Mouse (Mus musculus): ENCODE results near the gene Abcb6.

Gene Abcb6

DNA sequence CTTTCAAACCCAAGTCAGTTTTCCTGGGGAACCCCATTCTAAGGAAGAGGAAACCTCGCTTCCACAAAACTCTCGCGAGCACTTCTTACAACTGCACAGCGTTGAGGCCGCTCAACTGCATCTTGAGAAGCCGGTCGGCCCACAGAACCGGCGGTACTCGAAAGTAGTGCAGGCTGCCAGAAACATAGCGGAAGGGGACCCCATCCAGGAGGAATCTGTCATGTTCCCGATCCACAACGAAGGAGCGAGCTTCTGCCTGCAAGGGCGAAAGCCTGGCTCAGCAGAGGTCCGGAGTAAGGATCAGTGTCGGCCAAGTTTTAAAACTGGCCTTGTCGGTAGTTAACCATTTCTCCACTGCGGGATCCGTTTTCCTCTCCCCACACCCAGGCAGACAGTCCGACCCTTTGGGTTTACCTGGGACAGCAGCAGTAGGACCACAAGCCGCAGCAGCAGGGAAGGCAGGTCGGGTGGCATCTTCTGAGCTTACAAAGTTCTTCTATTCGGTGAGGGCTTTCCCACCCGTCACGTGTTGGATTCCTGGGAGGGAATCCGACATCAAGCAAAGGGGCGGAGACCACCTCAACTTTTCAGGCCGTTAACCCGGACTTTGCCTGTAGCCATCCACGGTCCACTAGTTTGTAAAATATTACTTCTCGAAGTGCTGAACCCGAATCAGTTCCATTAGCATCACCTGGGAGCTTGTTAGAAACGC is 28.9 kb upstream of the Abcb6 start:
- no peak for DNase-seq (ENCODE audit: low read depth in 2 of 2, low spot score in 2 of 2)

DNA sequence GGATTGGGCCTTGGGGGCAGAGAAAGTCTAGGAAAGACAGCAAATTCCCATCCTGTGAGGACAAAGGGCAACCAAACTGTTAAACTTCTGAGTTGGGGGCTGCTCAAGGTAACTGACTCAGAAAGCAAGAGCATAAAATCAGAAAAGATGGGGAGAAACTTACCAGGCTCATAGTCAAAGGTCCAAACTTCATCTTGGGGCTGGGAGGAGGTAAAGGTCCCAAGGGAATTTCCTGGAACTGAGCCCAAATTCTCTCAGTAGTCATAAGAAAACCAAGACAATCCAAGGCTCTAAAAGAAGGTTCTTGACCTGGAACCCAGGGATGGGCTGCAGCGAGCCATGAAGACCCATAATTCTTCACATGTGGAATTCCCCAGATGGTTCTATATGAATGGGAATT is 21.0 kb upstream of the Abcb6 start:
- DNase-seq (ENCODE audit: low read depth in 2 of 2, low spot score in 2 of 2): no peak

DNA sequence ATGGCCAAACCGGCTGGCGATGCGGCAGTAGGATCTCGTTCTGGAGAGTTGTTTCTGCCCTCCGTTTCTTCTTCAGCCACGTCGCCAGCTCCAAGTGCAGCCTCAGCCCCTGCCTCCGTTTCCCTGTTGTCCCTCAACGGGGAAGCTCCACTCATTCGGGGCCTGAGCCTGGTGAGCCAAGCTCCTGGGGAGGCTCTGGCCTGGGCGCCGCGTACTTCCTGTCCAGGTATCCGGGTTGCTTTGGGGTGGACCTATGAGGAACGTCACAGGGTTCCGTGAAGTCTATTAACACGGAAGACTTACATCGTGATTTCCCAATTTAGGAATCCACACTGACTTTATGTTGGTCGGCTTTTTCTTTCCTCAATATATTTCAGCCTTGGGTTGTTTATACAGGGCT is 12.3 kb upstream of the Abcb6 start:
- no peak for DNase-seq (ENCODE audit: low read depth in 2 of 2, low spot score in 2 of 2)

DNA sequence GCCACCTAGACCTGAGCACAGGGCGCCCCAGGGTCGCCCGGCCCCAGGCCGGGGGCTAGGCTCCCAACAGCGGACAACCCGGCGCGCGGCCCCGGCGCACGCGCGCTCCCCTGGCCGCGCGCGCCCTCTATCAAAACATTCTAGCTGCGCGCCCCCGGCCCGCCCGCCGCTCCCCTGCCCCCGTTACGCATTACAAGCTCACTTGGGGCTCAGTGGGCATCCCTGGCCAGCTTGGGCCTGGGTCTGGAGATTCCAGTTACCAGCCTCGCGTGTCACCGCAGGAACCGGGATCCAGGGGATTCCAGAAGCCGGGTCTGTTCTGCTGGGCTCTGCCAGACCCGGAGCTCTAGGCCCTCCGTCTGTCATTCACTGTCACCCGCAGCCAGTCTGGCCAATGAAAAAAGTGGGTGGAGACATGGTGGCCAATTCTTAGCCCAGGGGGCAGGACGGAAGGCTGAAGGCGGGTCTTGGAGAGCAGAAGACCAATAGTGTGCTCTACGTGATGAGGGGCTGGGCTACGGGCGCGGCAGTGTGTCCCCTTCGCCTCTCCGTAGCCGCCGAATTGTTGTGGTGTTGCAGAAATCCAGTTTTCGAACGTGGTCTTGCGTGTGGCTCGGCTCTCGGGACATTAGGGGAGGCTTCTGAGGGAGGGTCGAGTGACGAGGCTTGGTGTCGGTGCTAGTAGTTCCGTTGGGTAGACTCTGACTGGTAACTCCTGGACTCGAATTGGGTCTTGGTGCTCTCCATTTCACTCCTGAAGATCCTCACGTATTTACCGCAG is 11.6 kb upstream of the Abcb6 start, which contains the start of the genes Ankzf1 and Atg9a:
Gene Ankzf1, plus strand, starts transcription at position 530 of the 781 bp plus-strand sequence.
Gene Atg9a, minus strand, starts transcription at position 575 of the 781 bp plus-strand sequence.
- DNase-seq (ENCODE audit: low read depth in 2 of 2, low spot score in 2 of 2): peak; percentile 92 to 93

DNA sequence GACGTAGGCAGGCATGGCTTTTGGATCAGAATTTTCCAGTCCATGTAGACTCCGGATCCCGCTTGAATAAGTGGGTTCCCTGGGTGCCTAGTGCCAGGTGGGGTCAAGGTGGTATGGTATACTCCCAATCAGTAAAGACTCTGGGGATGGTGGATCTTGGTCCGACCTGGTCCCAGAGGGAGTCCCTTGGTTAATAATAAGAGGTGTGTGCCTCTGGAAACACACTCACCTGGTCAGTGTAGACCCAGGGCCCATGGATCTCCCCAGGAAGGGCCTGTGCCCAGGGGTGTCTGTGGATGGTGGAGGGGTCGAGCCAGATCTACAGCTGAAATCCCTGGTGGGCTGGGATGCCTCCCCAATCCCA is 11.0 kb upstream of the Abcb6 start:
- DNase-seq (ENCODE audit: low read depth in 2 of 2, low spot score in 2 of 2): no peak

DNA sequence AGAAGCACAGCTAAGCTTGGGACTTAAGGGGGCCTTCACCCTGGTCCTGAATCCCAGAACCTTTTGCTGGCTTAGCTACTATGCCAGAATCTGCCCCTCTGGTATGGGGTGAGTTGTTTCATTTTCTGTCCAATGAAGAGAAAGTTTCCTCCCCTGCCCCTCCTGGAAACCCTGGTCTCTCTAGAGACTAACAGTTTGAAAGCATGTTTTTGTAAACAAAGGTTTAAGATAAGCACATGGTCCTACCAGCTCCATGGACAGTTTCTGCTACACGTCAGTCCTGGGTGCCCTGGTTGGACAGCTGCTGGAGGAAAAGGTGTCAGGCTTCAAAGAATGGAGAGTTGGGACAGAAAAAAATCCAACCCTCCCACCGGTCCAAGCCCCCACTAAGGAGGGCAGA is 10.4 kb upstream of the Abcb6 start:
- no peak for DNase-seq (ENCODE audit: low read depth in 2 of 2, low spot score in 2 of 2)

DNA sequence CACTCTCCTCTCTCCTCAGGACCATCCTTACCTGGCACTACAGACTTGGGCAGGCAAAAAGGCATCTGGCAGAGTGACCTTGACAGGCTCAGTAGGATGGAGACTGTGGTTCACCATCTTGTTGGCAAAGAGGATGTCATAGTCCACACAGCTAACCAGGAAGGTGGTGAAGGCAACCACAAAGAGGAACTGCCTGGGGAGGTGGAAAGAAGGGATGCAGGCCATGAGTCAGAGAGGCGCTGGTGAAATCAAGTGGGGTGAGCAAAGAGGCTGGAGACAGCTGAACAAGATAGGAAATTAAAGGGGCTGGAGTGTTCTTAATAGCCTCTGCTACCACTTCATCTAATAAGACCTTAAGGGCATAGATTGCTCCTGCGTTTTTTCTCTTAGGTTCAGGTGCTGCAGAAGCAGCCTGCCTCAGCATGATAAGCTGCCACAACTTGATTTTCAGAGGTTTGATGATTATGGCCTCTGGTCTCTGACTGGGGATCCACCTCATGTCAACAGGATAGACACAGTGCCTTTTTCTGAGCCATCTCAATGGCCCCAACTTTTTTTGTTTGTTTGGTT is 7.8 kb upstream of the Abcb6 start:
- no peak for DNase-seq (ENCODE audit: low read depth in 2 of 2, low spot score in 2 of 2)

DNA sequence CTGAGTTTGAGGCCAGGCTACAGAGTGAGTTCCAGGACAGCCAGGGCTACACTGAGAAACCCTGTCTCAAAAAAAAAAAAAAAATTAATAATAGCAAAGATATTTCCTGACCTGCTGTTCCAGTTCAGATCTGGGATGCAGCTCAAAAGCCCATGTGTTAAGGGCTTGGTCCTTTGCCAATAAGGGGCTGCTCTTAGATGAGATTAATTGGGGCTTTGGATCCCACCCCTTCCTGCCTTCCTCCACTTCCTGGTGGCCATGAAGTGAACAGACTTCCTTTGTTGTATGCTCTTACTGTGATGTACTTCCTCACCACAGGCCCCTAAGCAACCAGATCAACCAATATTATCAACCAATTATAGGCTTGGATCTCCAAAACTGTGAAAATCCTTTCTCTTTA is 6.9 kb upstream of the Abcb6 start:
- no peak for DNase-seq (ENCODE audit: low read depth in 2 of 2, low spot score in 2 of 2)

DNA sequence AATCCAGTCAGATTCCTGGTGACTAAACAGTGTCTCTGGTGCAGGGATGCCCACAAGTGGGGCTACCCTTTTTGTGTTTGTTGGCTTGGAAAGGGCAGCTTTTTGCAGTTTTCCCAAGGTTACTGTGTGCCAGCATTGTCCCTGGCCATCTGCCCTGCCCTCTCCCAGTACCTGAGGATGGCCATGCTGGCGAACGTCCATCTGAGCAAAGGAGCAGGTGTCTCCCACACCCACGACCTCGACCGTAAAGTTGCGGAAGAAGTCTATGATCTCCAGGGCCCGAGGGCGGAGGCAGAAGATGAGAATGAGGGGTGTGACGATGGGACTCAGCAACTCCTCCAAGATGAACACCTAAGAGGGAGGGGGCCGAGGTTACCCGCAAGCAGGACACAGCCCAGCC is 5.3 kb upstream of the Abcb6 start:
- no peak for DNase-seq (ENCODE audit: low read depth in 2 of 2, low spot score in 2 of 2)

DNA sequence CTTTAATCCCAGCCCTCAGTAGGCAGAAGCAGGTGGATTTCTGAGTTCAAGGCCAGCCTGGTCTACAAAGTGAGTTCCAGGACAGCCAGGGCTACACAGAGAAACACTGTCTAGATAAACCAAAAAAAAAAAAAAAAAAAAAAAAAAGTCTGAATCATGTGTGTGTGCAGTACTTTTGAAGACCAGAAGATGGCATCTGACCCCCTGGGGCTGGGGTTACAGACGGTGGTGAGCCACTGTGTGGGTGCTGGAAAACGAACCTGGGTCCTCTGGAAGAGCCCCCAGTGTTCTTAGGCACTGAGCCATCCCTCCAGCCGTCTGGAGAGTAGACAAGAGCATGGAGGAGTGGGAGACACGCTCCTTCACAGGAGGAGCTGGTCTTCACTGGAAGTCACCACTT is 2.0 kb upstream of the Abcb6 start:
- no peak for DNase-seq (ENCODE audit: low read depth in 2 of 2, low spot score in 2 of 2)

DNA sequence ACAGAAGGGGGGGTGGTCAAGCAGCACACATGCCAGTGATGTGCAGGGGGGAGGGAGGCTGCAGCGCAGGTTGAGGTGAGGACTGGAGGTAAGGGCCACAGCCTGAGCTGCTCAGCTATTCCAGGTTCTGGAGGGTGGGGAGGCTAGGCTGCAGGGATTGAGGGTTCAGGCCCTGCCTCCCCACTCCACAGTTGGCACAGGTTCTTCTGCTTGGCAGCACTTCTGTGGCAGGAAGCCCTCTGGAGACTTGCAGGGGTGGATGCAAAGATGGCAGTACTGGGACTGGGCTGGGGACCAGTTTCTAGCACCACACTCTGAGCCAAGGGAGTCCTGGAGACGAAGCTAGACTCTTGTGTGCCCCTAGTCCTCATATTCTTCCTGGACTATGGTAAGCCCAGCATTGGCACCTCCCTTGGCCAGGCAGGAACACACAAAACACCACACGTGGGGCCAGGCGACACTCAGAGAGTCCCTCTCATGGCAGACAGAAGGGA is 1.2 kb upstream of the Abcb6 start:
- DNase-seq (ENCODE audit: low read depth in 2 of 2, low spot score in 2 of 2): no peak

DNA sequence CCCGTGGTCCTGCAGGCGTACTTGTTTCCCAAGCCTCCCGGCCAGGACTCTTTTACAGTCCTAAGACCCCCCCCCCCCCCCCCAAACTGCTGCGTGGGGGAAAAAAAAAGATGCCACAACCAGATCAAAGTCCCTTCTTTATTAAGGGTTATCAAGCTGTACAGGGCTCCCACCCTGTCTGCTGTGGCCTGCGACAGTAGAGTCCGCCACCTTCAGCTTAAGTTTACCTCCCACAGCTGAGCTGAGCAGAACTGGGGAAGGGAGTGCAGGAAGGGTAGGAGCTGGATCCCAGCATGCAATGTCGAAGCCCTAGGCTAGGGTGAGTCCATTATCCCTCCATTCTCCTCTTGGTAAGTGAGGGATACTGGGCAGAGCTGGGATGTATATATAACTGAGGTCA is 549 bp upstream of the Abcb6 start:
- DNase-seq (ENCODE audit: low read depth in 2 of 2, low spot score in 2 of 2): no peak

DNA sequence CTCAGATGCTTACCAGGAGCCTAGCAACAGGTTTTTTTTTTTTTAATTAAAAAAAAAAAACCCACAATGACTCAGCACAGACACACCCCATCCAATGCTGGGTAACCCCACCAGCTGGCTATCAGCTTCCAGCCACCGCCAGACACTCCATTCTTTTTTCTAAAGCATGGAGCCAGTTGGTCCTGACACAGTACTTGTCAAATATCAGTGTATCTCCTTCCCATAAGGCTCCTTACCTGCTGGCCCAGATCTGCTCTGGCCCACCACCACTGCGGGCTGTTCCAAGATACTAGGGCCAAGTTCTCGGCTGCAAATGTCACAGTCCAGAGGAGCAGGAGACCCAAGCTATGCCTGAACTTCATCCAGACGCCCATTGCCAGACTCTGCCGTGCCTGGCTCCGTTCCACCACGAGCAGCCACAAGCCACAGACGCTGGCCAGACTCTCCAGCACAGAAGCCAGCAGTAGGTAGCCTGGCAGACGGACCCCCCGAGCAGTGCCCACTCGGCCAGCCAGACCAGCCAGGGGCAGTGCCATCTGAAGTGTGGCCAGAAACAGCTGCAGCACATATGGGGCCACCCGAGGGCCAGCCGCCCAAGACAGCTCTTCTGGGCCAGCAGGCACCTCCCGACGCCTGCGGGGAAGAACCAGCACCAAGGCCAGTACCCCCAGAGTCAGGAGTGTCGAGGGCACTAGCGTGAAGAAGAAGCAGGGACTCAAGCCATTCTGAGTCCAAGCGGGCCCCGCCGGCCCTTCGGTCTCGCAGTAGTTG is 673 bp downstream of the Abcb6 start:
- DNase-seq (ENCODE audit: low read depth in 2 of 2, low spot score in 2 of 2): peak in 1 of 2 experiments; percentile 6

DNA sequence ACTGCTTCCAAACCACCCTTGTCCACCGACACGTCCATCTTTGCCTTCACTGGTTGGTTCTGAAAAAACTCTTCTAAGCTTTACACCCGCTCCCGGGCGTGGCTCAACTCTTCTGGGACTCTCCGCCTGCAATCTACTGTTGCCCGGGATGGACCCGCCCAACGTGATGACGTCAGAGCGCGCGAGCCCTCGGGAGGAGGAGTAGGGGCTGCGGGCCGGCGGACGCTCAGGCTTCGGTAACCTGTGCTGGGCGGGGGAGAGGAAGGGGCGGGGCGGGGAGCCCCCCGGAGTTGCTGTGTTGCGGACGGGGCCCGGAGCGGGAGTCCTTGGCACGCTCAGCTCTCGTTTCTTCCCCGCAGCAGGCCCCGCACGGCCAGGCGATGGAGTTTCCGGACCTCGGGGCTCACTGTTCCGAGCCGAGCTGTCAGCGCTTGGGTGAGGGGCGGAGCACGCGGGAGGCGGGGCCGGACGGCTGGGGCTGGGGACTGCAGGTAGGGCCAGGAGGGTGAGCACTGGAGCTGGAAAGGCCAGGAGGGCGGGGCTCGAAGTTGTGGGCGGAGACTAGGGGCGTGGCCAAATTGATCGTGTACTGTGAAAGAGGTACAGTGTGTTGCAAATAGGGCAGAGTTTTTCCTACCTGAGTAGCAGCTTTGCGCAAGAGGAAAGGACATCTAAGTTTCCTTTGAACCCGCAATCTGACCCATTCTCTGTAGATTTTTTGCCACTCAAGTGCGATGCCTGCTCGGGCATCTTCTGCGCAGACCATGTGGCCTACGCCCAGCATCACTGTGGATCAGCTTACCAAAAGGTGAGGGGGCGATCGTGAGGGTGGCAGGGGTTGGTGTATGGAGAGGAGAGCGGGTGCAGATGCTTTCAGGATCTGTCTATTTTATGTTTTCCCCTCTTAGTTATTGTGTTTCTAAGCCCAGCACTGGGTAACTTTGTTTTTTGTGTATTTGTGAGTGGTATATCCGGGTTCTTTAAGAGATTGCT is 11.4 kb downstream of the Abcb6 start, which contains the start of gene Zfand2b:
Gene Zfand2b, plus strand, starts transcription at position 175 of the 993 bp plus-strand sequence.
- DNase-seq (ENCODE audit: low read depth in 2 of 2, low spot score in 2 of 2): peak; percentile 95 to 99

DNA sequence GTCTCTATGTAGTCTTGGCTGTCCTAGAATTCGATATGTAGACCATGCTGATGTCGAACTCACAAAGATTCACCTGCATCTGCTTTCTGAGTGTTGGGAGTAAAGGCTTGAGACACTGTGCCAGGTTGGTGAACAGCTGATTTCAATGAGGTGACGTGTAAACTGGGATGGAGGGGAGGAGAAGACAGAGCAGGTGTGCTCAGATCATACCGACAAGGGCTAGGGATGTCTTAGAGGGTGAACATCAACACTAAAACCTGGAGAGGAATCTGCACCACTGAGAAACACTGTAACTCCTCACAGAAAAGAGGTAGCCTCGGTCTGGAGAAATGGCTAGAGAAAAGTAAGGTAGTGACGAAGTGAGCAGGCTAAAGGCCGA is 12.1 kb downstream of the Abcb6 start:
- DNase-seq (ENCODE audit: low read depth in 2 of 2, low spot score in 2 of 2): no peak

DNA sequence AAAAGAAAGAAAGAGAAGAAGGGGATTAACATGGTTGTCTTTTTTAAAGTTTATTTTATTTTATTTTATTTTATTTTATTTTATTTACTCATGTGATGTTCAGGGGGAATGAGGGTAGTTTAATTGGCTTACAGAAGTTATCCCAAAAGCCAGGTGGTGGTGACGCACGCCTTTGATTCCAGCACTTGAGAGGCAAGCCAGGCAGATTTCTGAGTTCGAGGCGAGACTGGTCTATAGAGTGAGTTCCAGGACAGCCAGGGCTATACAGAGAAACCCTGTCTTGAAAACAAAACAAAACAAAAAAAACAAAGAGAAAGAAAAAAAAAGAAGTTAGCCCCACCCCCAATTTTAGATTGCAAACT is 20.0 kb downstream of the Abcb6 start:
- no peak for DNase-seq (ENCODE audit: low read depth in 2 of 2, low spot score in 2 of 2)

DNA sequence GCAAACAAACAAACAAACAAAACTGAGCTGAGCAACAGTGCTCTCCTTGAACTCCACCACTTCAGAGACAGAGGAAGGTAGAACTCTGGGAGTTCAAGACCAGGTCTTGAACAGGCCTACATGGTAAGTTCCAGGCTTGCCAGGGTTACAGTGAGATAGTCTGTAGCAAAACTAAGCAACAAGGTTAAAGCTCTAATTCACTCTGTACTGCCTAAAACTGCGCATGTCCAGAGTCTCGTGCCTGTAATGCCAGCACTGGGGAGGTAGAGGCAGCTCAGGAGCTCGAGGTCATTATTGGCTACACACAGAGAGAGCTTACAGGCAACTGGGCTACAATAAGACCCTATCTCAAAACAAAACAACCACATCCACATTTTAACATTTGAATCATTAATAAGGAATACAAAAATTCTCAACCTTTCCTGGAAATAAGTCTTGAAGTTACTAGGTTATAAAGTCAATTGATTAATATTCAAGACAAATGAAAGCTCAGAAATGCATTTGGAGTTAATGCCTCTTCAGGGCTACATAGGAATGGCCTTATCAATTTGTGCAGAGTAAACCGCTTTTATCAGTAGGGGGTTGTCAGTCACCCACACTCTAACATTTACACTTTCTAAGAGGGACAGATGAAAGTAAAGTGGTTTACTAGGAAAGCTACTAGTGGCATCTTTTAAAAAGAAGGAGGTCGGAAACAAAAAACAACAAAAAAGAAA is 20.5 kb downstream of the Abcb6 start:
- DNase-seq (ENCODE audit: low read depth in 2 of 2, low spot score in 2 of 2): no peak

DNA sequence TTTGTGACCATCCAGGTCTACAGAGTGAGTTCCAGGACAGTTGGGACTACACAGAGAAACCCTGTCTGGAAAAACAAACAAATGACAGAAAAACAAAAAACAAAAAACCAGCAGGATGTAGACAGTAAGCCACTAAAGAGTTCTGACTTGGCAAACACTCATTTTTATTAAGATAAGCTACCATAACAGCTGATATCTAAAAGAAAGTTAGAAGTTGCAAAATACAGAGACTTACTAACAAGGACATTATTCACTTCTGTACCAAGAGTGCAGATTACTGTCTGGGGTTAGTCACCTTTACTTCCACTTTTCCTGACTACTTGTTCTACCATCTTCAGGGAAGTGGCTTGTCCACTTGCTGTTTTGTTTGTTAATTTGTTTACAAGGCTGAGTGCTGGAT is 21.2 kb downstream of the Abcb6 start:
- DNase-seq (ENCODE audit: low read depth in 2 of 2, low spot score in 2 of 2): no peak

DNA sequence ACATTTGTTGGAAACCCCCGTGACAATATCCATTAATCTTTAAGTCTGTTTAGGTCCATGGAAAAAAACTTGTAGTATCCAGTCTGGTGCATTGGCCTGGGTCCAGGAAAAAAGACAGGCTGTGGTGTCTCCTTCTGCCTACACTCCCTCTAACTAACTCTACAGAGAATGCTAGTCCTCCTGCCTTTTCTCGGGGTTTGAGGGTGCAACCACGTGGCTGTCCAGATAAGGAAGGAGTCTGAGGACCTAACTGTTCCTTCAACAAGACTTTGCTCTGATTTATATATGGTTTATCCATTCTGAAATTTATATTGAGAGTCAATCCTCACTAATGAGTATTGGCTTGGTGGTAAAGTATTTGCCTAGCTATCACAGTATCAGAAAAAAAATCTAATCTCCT is 24.4 kb downstream of the Abcb6 start:
- no peak for DNase-seq (ENCODE audit: low read depth in 2 of 2, low spot score in 2 of 2)

DNA sequence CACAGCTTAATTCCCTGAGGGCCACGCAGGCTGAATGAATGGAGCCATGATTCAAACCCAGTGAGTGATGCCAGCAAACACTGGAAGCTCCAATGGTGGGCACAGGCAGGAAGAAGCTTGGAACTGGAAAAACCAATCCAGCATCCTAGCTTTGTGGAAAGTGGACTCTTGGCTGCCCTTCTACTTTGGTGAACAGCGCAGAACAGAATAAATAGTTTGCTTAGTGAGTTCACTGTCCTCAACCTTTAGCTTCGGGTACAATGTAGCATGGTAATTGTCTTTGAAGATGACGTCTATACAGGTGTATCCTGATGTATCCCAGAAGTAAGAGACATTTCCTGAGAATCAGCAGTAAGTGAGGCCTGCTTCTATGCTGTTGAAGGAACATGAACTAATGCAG is 31.5 kb downstream of the Abcb6 start:
- DNase-seq (ENCODE audit: low read depth in 2 of 2, low spot score in 2 of 2): no peak

Data from CD8-positive naive resting alpha-beta T cell, adult 2 months (primary cell).